Mouse (Mus musculus): ENCODE data around the gene Tm7sf3. TPM values are rescaled to one million over a fixed set of nuclear protein-coding genes. Genes with fewer than 3 reads are reported as not detected.
"Not testable (repeated sequence)": the region's sequence is repeated elsewhere in the genome, so short reads cannot be mapped to it uniquely, and the experiment has no call there.

Gene Tm7sf3
- total RNA-seq, 1 experiment from 2014 or later = 9.3 TPM

GRCm38 (mm10) chr6:146562461-146562860 is 80.2 kb downstream of the Tm7sf3 start:
- ATAC-seq (ENCODE audit: extremely low read depth, insufficient number of reproducible peaks, low FRiP score, poor library complexity, severe bottlenecking) = not testable (repeated sequence)

Other genes with a start within 250 kb of the Tm7sf3 start
- 123 and 128 TPM in 2 replicates for gene Itpr2, start 140.6 kb downstream of the Tm7sf3 start, total RNA-seq (2017)
- gene Fgfr1op2, start 65.6 kb downstream of the Tm7sf3 start, total RNA-seq (2017) = 183 and 186 TPM in 2 replicates
- 95.9 and 100 TPM in 2 replicates for gene Ints13, start 65.0 kb downstream of the Tm7sf3 start, total RNA-seq (2017)
- 49.5 and 51.7 TPM in 2 replicates for gene Med21, start 277 bp downstream of the Tm7sf3 start, total RNA-seq (2017)
- 11.8 and 13.4 TPM in 2 replicates for gene Stk38l, start 82.2 kb upstream of the Tm7sf3 start, total RNA-seq (2017)
- gene Arntl2, start 153.2 kb upstream of the Tm7sf3 start, total RNA-seq (2017) = 0.93 TPM in 1 of 2 replicates, not detected in the other
- not detected in 2 replicates for gene Smco2, start 207.3 kb upstream of the Tm7sf3 start, total RNA-seq (2017)
- 4.5 and 4.9 TPM in 2 replicates for gene Ppfibp1, start 245.7 kb upstream of the Tm7sf3 start, total RNA-seq (2017)